In the genomic region with DNA sequence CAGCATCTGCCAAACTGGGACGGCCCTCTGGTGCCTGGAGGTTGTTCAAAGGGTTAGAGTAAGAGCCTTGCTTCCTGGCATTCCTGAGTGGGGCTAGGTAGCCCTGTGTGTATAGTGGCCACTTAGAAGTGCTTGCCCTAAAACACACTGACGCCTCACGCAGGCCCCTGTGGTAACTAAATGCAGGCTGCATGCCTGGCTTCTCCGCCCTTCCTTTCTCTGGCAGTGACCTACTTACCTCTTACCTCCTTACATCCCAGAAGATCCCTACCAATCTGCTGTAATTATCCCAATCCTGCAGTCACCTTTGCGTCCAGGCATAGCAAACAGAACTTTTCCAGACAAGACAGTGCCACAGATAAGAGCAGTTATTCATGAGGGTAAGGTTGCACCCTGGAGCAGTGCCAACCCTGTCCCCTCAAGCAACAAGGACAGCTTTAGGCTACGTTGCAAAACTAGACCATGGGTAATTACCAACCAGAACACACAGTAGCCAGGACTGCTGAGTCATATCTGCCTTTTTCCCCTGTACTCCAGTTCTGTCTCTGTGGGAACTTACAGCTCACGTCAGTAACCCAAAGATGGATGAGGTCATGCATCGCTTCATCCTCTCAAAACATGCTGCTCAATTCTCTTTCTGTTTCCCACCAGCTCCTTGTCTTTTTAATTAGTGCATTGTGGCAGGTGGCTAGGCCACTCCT, we compare ENCODE assay signal across 9 mouse cellular contexts.
DNase-seq lines count a peak whose midpoint lies in the region; ATAC-seq lines count a peak whose summit lies in the region.
"Had no signal": no experiment of that assay in that cellular context is flagged by ENCODE, and none has a peak within 500 bp of the region (broad histone marks: within the 10 kb centered on the region; RNA-seq: fewer than 3 reads in every experiment).

No protein-coding gene starts in this region.

- peaks cover 5% of the 10 kb centered on the region; the same call in 1 of the 2 replicates for H3K4me1 ChIP-seq in forebrain, embryonic 14.5 days (ENCODE audit: control insufficient read depth, insufficient read depth, low read length)
- peaks cover 4% of the 10 kb centered on the region; the same call in 1 of the 2 replicates for H3K4me1 ChIP-seq in forebrain, embryonic 16.5 days (replicated peaks; ENCODE audit: control insufficient read depth, insufficient read depth, low read length)

- 44% methylated on average over 8 of the region's 8 CpGs for WGBS in forebrain, embryonic 14.5 days
- WGBS in forebrain, embryonic 16.5 days = 40% methylated on average over 8 of the region's 8 CpGs

- H3K27me3 ChIP-seq in forebrain, embryonic 14.5 days (replicated peaks; ENCODE audit: control insufficient read depth, insufficient read depth, low read length) = no peaks in the 10 kb centered on the region
- H3K27me3 ChIP-seq in forebrain, embryonic 16.5 days (replicated peaks; ENCODE audit: control insufficient read depth, insufficient read depth, low read length) = no peaks in the 10 kb centered on the region
- H3K27me3 ChIP-seq: midbrain, embryonic 15.5 days had no signal

- ATAC-seq in forebrain, embryonic 14.5 days = peak; percentile 40; the same call in 1 of the 2 replicates
- no peak; the same call in 1 of the 2 replicates for ATAC-seq in forebrain, embryonic 16.5 days
- ATAC-seq: midbrain, embryonic 15.5 days had no signal

- peak; percentile 42 for DNase-seq in forebrain, embryonic 14.5 days (ENCODE audit: low spot score)
- DNase-seq in 416B (ENCODE audit: low read depth) = peak; percentile 73
- DNase-seq in brain, adult 2 months (ENCODE audit: low read depth, low spot score) = peak; percentile 47
- DNase-seq in kidney, adult 18-20 months = peak; percentile 7
- DNase-seq in right cerebral cortex, postnatal 25 days = no peak
- no peak for DNase-seq in right cerebral cortex, adult 2 months (ENCODE audit: low spot score in 2 of 2)
- DNase-seq in right cerebral cortex, adult 18-20 months = no peak

- no peak overlapping the region for H3K27ac ChIP-seq in forebrain, embryonic 14.5 days (ENCODE audit: low read depth, low read length)
- H3K27ac ChIP-seq in forebrain, embryonic 16.5 days (ENCODE audit: low read length) = no peak overlapping the region
- H3K27ac ChIP-seq: midbrain, embryonic 15.5 days had no signal

- H3K4me2 ChIP-seq in forebrain, embryonic 14.5 days (ENCODE audit: low read length) = no peak overlapping the region
- no peak overlapping the region for H3K4me2 ChIP-seq in forebrain, embryonic 16.5 days (ENCODE audit: low read length)
- H3K4me2 ChIP-seq: midbrain, embryonic 15.5 days had no signal

- H3K4me3 ChIP-seq in forebrain, embryonic 14.5 days (ENCODE audit: low read depth, low read length) = no peak overlapping the region
- H3K4me3 ChIP-seq in forebrain, embryonic 16.5 days (replicated peaks; ENCODE audit: low read length) = no peak overlapping the region
- H3K4me3 ChIP-seq: midbrain, embryonic 15.5 days had no signal

- no peaks in the 10 kb centered on the region for H3K9me3 ChIP-seq in forebrain, embryonic 14.5 days (replicated peaks; ENCODE audit: control insufficient read depth, low read length)
- H3K9me3 ChIP-seq in forebrain, embryonic 16.5 days (ENCODE audit: control insufficient read depth, low read length) = no peaks in the 10 kb centered on the region
- H3K9me3 ChIP-seq: midbrain, embryonic 15.5 days had no signal

- no peak overlapping the region for H3K9ac ChIP-seq in forebrain, embryonic 14.5 days (ENCODE audit: low read length)
- no peak overlapping the region for H3K9ac ChIP-seq in forebrain, embryonic 16.5 days (replicated peaks; ENCODE audit: low read depth, low read length)
- H3K9ac ChIP-seq: midbrain, embryonic 15.5 days had no signal

- no peaks in the 10 kb centered on the region for H3K36me3 ChIP-seq in forebrain, embryonic 14.5 days (ENCODE audit: control insufficient read depth, insufficient read depth, low read length)
- H3K36me3 ChIP-seq in forebrain, embryonic 16.5 days (ENCODE audit: control insufficient read depth, insufficient read depth) = no peaks in the 10 kb centered on the region
- H3K36me3 ChIP-seq: midbrain, embryonic 15.5 days had no signal

Comparison
In these comparisons a context has a peak if more than half of its experiments do, and no peak if none do; other contexts are left out.
1. DNase-seq: peak in forebrain, embryonic 14.5 days (single experiment), 416B (single experiment), brain, adult 2 months (single experiment) and kidney, adult 18-20 months (single experiment); none in right cerebral cortex, postnatal 25 days (single experiment), right cerebral cortex, adult 2 months (0 of 2) and right cerebral cortex, adult 18-20 months (single experiment).